Mouse (Mus musculus) embryonic fibroblast, embryonic 13.5 days (primary cell): ENCODE data around the gene Gm21972. TPM values are rescaled to one million over a fixed set of nuclear protein-coding genes. Genes with fewer than 3 reads are reported as not detected.

Source experiments
- H3K27ac ChIP-seq: 2 replicates; pipeline ENCODE4 v1.5.1; 2012; ENCODE audit warnings: low read length, control low read depth, inconsistent platforms; ENCODE audit not compliant: insufficient read depth
- H3K4me1 ChIP-seq: 2 replicates; pipeline ENCODE4 v1.6.1; 2011; ENCODE audit warnings: low read length; ENCODE audit not compliant: control insufficient read depth, insufficient read depth
- H3K4me3 ChIP-seq: 2 replicates; pipeline ENCODE4 v1.5.1; 2011; ENCODE audit warnings: mild to moderate bottlenecking, control low read depth, low read length; ENCODE audit not compliant: insufficient read depth
- CTCF ChIP-seq: IDR thresholded peaks from 2 replicates; pipeline ENCODE4 v1.5.1; 2011; ENCODE audit warnings: mild to moderate bottlenecking, control low read depth, low read length, moderate library complexity, borderline replicate concordance; ENCODE audit not compliant: insufficient read depth
- POLR2A ChIP-seq: IDR thresholded peaks from 2 replicates; pipeline ENCODE4 v1.6.1; 2011; ENCODE audit warnings: low read depth, mild to moderate bottlenecking, control low read depth, low read length, moderate library complexity
- polyA plus RNA-seq: library from polyadenylated mRNA; stranded (reverse); fragments of >200 nt; gene quantifications from 2 replicates; pipeline ENCODE4 v1.2.4, GENCODE M21; 2011; ENCODE audit warnings: low read depth; ENCODE audit not compliant: missing spikeins, insufficient read length

Gm21972 gene
- polyA plus RNA-seq, 1 experiment: 10.5 TPM

GRCm38 (mm10) chr1:86210676-86211075, 77.2 kb downstream of the Gm21972 start:
- TF ChIP-seq CTCF (no peak), POLR2A (no peak)
- no peak overlapping the region for H3K27ac ChIP-seq
- H3K4me1 ChIP-seq: no peaks in the 10 kb centered on the region
- no peak overlapping the region for H3K4me3 ChIP-seq

- H3K4me1 ChIP-seq: no peaks in the 10 kb centered on the region
- no peak for TF ChIP-seq CTCF
- no peak for TF ChIP-seq POLR2A
- no peak overlapping the region for H3K27ac ChIP-seq
- H3K4me3 ChIP-seq: no peak overlapping the region
These were observed 78.1 kb downstream of the Gm21972 start for GRCm38 (mm10) chr1:86211498-86211897.

Other genes with a start within 250 kb of the Gm21972 start
- gene Itm2c, start 239.4 kb upstream of the Gm21972 start, polyA plus RNA-seq: 221 and 233 TPM in 2 replicates
- not detected in 2 replicates for gene 4933407L21Rik, start 205.2 kb upstream of the Gm21972 start, polyA plus RNA-seq
- gene Gpr55, start 172.6 kb upstream of the Gm21972 start, polyA plus RNA-seq: not detected in 2 replicates
- not detected in 2 replicates for gene Spata3, start 116.8 kb upstream of the Gm21972 start, polyA plus RNA-seq
- not detected in 2 replicates for gene 2810459M11Rik, start 87.8 kb upstream of the Gm21972 start, polyA plus RNA-seq
- gene Psmd1, start 69.2 kb upstream of the Gm21972 start, polyA plus RNA-seq: 115 and 126 TPM in 2 replicates
- 0.23 and 0.25 TPM in 2 replicates for gene Htr2b, start 21.7 kb upstream of the Gm21972 start, polyA plus RNA-seq
- gene Armc9, start 21.1 kb downstream of the Gm21972 start, polyA plus RNA-seq: 12.7 and 14.8 TPM in 2 replicates
- gene B3gnt7, start 169.2 kb downstream of the Gm21972 start, polyA plus RNA-seq: 0.19 TPM in 1 of 2 replicates, not detected in the other
- 469 and 498 TPM in 2 replicates for gene Ncl, start 225.8 kb downstream of the Gm21972 start, polyA plus RNA-seq